Mouse (Mus musculus): ENCODE measurements around the gene Tmem116. TPM values are rescaled to one million over a fixed set of nuclear protein-coding genes. Genes with fewer than 3 reads are reported as not detected.

Gene Tmem116
- polyA plus RNA-seq, 1 experiment from 2014 or later: 4.3 TPM

- Histone ChIP-seq H3K27ac (no peak overlapping the region), H3K27me3 (no peaks in the 10 kb centered on the region), H3K9me3 (replicated peaks) (no peaks in the 10 kb centered on the region), H3K4me3 (no peak overlapping the region), H3K4me1 (replicated peaks) (peaks cover 4% of the 10 kb centered on the region), H3K4me2 (no peak overlapping the region), H3K36me3 (no peaks in the 10 kb centered on the region), H3K9ac (no peak overlapping the region)
- 70% methylated on average over 9 of the region's 9 CpGs for WGBS
- ATAC-seq (replicated peaks; ENCODE audit: insufficient number of reproducible peaks, insufficient read depth, low FRiP score, low read depth): no peak
Measured at GRCm38 (mm10) chr5:121569881-121570420, 118.3 kb downstream of the Tmem116 start.

- Histone ChIP-seq H3K9me3 (replicated peaks) (no peaks in the 10 kb centered on the region), H3K4me1 (replicated peaks) (peaks cover 4% of the 10 kb centered on the region), H3K36me3 (no peaks in the 10 kb centered on the region), H3K4me2 (no peak overlapping the region), H3K27me3 (no peaks in the 10 kb centered on the region), H3K9ac (no peak overlapping the region), H3K27ac (no peak overlapping the region), H3K4me3 (no peak overlapping the region)
- WGBS: 41% methylated on average over 1 of the region's 1 CpGs
- ATAC-seq (replicated peaks; ENCODE audit: insufficient number of reproducible peaks, insufficient read depth, low FRiP score, low read depth): no peak
Measured at GRCm38 (mm10) chr5:121570787-121571186, 119.1 kb downstream of the Tmem116 start.

Other genes with a start within 250 kb of the Tmem116 start
- gene Rpl6, start 247.4 kb upstream of the Tmem116 start, polyA plus RNA-seq (2015; fragmentation: Nextera tagmentation; extraction: Ambion mirVana): 323 and 339 TPM in 2 replicates
- 3.0 and 4.4 TPM in 2 replicates for gene Hectd4, start 231.7 kb upstream of the Tmem116 start, polyA plus RNA-seq (2015; fragmentation: Nextera tagmentation; extraction: Ambion mirVana)
- 64.5 and 89.4 TPM in 2 replicates for gene Trafd1, start 66.3 kb upstream of the Tmem116 start, polyA plus RNA-seq (2015; fragmentation: Nextera tagmentation; extraction: Ambion mirVana)
- gene Naa25, start 54.0 kb upstream of the Tmem116 start, polyA plus RNA-seq (2015; fragmentation: Nextera tagmentation; extraction: Ambion mirVana): 28.3 and 33.3 TPM in 2 replicates
- gene Erp29, start 613 bp downstream of the Tmem116 start, polyA plus RNA-seq (2015; fragmentation: Nextera tagmentation; extraction: Ambion mirVana): 110 and 140 TPM in 2 replicates
- 0.05 and 0.11 TPM in 2 replicates for gene Adam1b, start 51.5 kb downstream of the Tmem116 start, polyA plus RNA-seq (2015; fragmentation: Nextera tagmentation; extraction: Ambion mirVana)
- 0.86 and 0.91 TPM in 2 replicates for gene Adam1a, start 93.6 kb downstream of the Tmem116 start, polyA plus RNA-seq (2015; fragmentation: Nextera tagmentation; extraction: Ambion mirVana)
- gene Gm42878, start 93.6 kb downstream of the Tmem116 start, polyA plus RNA-seq (2015; fragmentation: Nextera tagmentation; extraction: Ambion mirVana): 0.18 TPM in 1 of 2 replicates, not detected in the other
- 30.5 and 33.1 TPM in 2 replicates for gene Mapkapk5, start 94.0 kb downstream of the Tmem116 start, polyA plus RNA-seq (2015; fragmentation: Nextera tagmentation; extraction: Ambion mirVana)
- 95.0 and 119 TPM in 2 replicates for gene Aldh2, start 141.9 kb downstream of the Tmem116 start, polyA plus RNA-seq (2015; fragmentation: Nextera tagmentation; extraction: Ambion mirVana)
- gene Acad12, start 167.0 kb downstream of the Tmem116 start, polyA plus RNA-seq (2015; fragmentation: Nextera tagmentation; extraction: Ambion mirVana): 6.0 and 6.1 TPM in 2 replicates
- gene Acad10, start 208.6 kb downstream of the Tmem116 start, polyA plus RNA-seq (2015; fragmentation: Nextera tagmentation; extraction: Ambion mirVana): 1.6 and 2.5 TPM in 2 replicates
- 22.7 and 28.5 TPM in 2 replicates for gene Brap, start 208.7 kb downstream of the Tmem116 start, polyA plus RNA-seq (2015; fragmentation: Nextera tagmentation; extraction: Ambion mirVana)